Mouse (Mus musculus) CD4-positive, CD25-positive, alpha-beta regulatory T cell (primary cell): Measurements from ENCODE around the gene Olfr545. TPM values are rescaled to one million over a fixed set of nuclear protein-coding genes. Genes with fewer than 3 reads are reported as not detected.

Source experiments
- polyA plus RNA-seq: library from polyadenylated mRNA; unstranded; fragments of 100-300 nt; shearing (Covaris generic); gene quantifications from one replicate; pipeline ENCODE4 v1.2.1, GENCODE M21; 2017

Gene Olfr545
- polyA plus RNA-seq = not detected

DNA sequence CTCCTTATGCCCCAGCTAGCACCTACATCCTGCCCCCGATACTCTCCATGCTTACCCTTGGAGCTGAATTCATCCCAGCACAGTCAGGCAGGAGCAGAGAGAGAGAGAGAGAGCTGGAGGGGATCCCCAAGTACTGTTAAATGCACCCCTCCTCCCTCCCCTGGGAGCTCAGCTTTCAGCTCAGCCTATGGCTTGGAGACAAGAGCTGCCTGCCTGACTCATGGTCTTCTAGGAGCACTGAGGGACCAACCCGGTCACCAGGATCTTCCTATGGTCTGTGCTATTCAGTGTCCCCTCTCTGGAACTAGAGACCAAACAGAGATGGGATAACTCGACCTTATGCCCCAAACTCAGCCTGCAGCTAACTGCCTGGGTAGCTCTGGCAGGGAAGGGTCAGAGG lies at the start of gene Olfr545:
TSS of gene Olfr545 (minus strand) at position 101 of the 400 bp plus-strand sequence.

GRCm38 (mm10) chr7:102540596-102540995 lies 41.2 kb upstream of the Olfr545 start, which contains the start of gene Olfr548-ps1:
Gene Olfr548-ps1, plus strand, starts transcription at chr7:102540896.

DNA sequence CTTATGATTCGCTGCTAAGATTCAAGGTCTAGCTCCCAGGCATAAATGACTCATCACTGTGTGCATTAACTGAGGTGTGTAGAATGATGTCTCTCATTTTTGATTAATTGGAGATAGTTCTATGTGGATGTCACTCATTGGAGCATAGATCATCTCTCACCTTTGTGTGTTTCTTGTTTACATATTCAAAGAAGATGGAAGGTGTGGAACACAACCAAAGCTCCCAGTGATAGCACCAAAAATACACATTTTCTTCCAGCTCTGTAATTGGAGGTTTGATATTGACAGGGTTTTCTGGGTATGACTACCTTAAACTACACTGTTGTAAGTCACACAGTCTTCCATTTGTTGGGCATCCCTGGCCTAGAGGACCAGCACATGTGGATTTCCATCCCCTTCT lies 35.1 kb upstream of the Olfr545 start, which contains the start of gene Olfr547:
TSS of gene Olfr547 (plus strand) at position 301 of the 400 bp plus-strand sequence.

DNA sequence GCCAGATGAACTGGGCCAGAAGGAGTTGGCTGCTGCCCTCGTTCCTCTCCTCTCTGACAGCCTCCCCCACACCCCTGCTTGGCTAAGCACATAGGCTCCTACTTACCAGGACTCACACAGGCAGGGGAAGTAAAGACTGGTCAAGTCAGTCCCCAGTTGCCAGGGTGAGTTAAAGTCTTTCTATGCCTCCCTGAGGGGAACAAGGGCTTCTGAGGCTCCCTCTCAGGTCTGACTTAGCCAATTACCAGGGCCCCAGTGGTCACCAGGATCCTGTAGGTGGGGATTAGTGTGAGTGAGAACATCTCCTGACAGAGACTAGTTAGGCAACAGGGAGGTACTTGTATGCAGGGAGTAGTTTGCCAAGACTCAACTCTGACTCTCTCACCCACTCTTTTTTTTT lies 11.2 kb downstream of the Olfr545 start, which contains the start of gene Olfr544:
TSS of gene Olfr544 (minus strand) at position 153 of the 400 bp plus-strand sequence.

DNA sequence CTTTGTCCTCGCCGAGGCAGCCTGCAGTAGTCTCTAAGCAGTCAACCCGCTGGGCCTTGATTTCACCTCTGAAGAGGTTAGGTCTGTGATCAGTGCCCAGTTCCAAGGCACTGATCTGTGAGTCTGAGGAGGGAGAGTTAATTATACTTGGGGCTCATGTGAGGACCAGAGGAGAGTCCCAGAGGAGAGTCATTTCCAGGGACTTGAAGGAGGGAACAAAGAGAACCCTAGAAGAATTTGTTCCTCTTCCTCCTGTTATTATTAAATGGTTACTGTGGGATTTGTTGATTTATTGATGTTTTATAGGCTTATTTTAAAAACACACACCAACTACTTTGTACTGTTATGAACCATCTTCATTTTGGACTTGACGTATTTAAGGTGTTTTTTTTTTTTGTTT lies 17.8 kb downstream of the Olfr545 start, which contains the start of gene Olfr543:
TSS of gene Olfr543 (minus strand) at position 101 of the 400 bp plus-strand sequence.

DNA sequence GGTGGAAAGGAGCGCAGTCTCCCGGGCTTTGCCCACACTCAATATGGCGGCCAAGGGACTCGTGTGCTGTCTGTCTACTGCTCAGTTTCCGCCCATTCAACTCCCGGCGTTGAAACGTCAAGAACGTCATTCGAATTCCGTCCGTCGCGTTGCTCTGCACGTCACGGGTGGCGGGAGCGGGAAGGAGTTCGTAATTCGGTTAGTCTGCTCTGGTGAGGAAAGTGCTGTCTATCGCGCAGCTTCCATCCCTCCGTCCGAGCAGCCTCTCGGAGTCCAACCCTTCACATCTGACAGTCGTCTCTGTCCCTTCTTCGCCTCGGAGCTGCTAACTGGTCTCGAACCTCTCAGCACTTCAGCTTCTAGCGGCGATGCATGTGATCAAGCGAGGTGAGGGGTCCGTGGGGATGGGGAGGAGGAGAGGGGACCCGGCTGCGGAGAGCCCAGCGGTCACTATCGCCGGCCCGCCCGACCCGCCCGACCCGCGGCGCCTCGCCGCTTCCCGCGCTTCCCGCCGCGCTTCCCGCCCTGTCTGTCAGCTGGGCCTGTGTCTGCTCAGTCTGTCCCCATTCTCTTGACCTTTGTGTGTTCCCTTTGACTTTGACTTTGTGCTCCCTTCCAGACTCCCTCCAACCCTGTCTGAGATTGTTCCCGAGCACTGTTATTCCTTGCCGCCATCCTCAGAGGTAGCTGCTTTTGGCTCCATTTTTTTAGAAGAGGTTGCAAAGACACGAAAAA lies 57.5 kb downstream of the Olfr545 start, which contains the start of gene Rrm1:
TSS of gene Rrm1 (plus strand) at position 39 of the 735 bp plus-strand sequence.

Other genes starting within 250 kb of the Olfr545 start
- gene Rhog, start 243.5 kb downstream of the Olfr545 start, polyA plus RNA-seq = 280 TPM
- gene Stim1, start 231.8 kb downstream of the Olfr545 start, polyA plus RNA-seq = 86.5 TPM
- 34.1 TPM for gene Rrm1, start 57.9 kb downstream of the Olfr545 start, polyA plus RNA-seq
- gene Olfr543, start 17.9 kb downstream of the Olfr545 start, polyA plus RNA-seq = 0.25 TPM
- 0.07 TPM for gene Olfr544, start 11.3 kb downstream of the Olfr545 start, polyA plus RNA-seq
- gene Olfr547, start 35.2 kb upstream of the Olfr545 start, polyA plus RNA-seq = not detected
- not detected for gene Olfr548-ps1, start 41.3 kb upstream of the Olfr545 start, polyA plus RNA-seq
- gene Olfr549, start 50.3 kb upstream of the Olfr545 start, polyA plus RNA-seq = not detected
- 94.3 TPM for gene Trim21, start 65.9 kb upstream of the Olfr545 start, polyA plus RNA-seq
- 0.04 TPM for gene Olfr550, start 71.9 kb upstream of the Olfr545 start, polyA plus RNA-seq
- not detected for gene Olfr551, start 92.3 kb upstream of the Olfr545 start, polyA plus RNA-seq
- not detected for gene Olfr552, start 98.2 kb upstream of the Olfr545 start, polyA plus RNA-seq
- gene Olfr553, start 118.6 kb upstream of the Olfr545 start, polyA plus RNA-seq = not detected
- gene Olfr554, start 138.9 kb upstream of the Olfr545 start, polyA plus RNA-seq = 0.31 TPM
- gene Olfr555, start 159.2 kb upstream of the Olfr545 start, polyA plus RNA-seq = not detected
- not detected for gene Olfr556, start 165.3 kb upstream of the Olfr545 start, polyA plus RNA-seq
- gene Trim68, start 187.8 kb upstream of the Olfr545 start, polyA plus RNA-seq = 16.9 TPM
- gene Olfr557, start 196.3 kb upstream of the Olfr545 start, polyA plus RNA-seq = not detected
- not detected for gene Olfr558, start 202.6 kb upstream of the Olfr545 start, polyA plus RNA-seq
- not detected for gene Olfr33, start 219.5 kb upstream of the Olfr545 start, polyA plus RNA-seq
- gene Olfr559, start 227.9 kb upstream of the Olfr545 start, polyA plus RNA-seq = not detected